Mouse (Mus musculus) spleen, postnatal 36 days (tissue): ENCODE measurements at regions not wholly inside any gene's neighbourhood (a gene's known extent, or its start where the extent isn't known, plus 50 kb on each side); places are given as distances from the start of the nearest gene placed in this dataset.

ENCODE experiments used
- DNase-seq, 2 experiments: peaks; one replicate each; pipeline ENCODE4 v3.0.0; 2022; ENCODE audit warnings: low spot score in 2 of 2, mixed read lengths in 1 of 2

DNA sequence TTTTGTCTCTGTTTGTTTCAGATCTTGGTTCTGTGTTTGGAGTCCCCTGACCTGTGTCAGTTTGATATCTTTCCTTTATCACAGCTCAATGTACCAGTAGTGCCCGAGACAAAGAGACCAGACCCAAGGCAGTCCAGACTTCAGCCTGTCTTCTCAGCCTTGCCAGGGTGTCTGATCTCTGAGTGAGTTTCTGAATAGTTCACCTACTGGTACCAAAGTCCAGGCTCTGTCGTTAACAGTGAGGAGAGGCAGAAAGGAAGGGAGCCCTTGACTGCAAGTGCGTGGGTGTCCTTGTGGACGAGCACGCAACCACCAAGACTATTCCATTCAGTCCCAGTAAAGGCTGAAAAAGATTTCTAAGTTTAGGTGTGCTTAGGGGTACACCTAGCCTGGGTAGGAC is 50.8 kb upstream of the Haao start:
- no peak for DNase-seq
